Mouse (Mus musculus) neural tube, embryonic 12.5 days (tissue): ENCODE results near the gene Grb7. TPM values are rescaled to one million over a fixed set of nuclear protein-coding genes. Genes with fewer than 3 reads are reported as not detected.

ENCODE experiments used
- ATAC-seq: fragments of 200-750 bp; cut with Nextera tagmentation; 2 replicates; pipeline ENCODE4 v1.8.0; 2017; ENCODE audit warnings: low read depth, mild to moderate bottlenecking, moderate TSS enrichment, moderate library complexity; ENCODE audit not compliant: low FRiP score
- H3K27ac ChIP-seq: fragments of 300-500 bp; sonication (generic); 2 replicates; pipeline ENCODE4 v1.5.1; 2016
- H3K27me3 ChIP-seq: fragments of 300-500 bp; sonication (generic); replicated peaks from 2 replicates; pipeline ENCODE4 v1.6.1; 2016; ENCODE audit warnings: mild to moderate bottlenecking
- H3K36me3 ChIP-seq: fragments of 300-500 bp; sonication (generic); 2 replicates; pipeline ENCODE4 v1.6.1; 2016; ENCODE audit warnings: mild to moderate bottlenecking
- H3K4me1 ChIP-seq: fragments of 300-500 bp; sonication (generic); 2 replicates; pipeline ENCODE4 v1.6.1; 2016
- H3K4me2 ChIP-seq: fragments of 300-500 bp; sonication (generic); replicated peaks from 2 replicates; pipeline ENCODE4 v1.6.1; 2016; ENCODE audit warnings: mild to moderate bottlenecking
- H3K4me3 ChIP-seq: fragments of 300-500 bp; sonication (generic); 2 replicates; pipeline ENCODE4 v1.5.1; 2016
- H3K9ac ChIP-seq: fragments of 300-500 bp; sonication (generic); 2 replicates; pipeline ENCODE4 v1.6.1; 2016; ENCODE audit warnings: mild to moderate bottlenecking
- H3K9me3 ChIP-seq: fragments of 300-500 bp; sonication (generic); 2 replicates; pipeline ENCODE4 v1.6.1; 2016; ENCODE audit warnings: mild to moderate bottlenecking
- WGBS: fragments of 180-500 bp; shearing (Covaris S2); methylation state at CpG from one replicate; pipeline ENCODE4 v1.1.7; 2016; 5-methylcytosine and 5-hydroxymethylcytosine counted together
- polyA plus RNA-seq: library from polyadenylated mRNA; unstranded; fragments of >200 nt; fragmentation: Nextera tagmentation; extraction: Ambion mirVana; gene quantifications from 2 replicates; pipeline ENCODE4 v1.2.1, GENCODE M21; 2016

The Grb7 gene
- polyA plus RNA-seq, 1 experiment from 2014 or later = 0.99 TPM

DNA sequence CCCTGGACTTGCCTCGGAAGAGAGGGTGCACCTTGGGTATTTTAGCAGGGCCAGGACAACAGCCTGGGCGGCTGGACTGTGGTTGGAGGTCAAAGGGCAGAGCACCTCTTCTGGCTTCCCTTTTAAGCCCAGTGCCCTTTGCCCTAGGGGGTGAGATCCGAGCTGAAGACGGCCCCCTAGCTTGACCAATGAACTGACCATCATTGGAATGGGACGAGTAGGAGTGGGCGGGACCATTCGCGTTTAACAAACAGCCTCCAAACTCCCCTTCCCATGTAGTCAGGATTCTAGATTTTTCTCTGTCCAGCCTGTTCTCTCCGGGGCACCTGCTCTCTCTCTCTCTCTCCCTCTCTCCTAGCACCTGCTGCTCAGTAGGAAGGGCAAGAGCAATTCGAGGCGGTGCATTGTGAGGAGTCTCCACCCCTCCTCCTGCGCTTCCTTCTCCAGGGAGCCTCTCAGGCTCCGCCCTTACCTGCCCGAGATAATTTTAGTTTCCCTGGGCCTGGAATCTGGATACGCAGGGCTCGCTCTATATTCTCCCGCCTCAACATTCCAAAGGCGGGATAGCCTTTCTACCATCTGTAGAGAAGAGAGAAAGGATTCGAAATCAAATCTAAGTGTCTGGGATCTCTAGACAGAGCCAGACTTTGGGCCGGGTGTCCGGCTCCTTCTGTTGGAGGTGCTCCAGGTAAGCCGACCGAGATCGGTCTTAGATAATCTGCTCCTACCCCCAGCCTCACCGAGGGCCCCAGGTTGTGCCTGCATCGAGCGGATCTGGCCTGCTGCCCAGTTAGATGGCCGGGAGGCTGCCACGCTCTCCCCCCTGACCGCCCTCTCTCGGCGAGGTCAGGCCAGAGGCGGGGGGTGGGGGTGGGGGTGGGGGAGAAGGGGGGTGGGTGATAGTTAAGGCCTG lies 624 bp downstream of the Grb7 start:
- Histone ChIP-seq H3K4me3 (no peak overlapping the region), H3K27me3 (peaks cover 35% of the 10 kb centered on the region)

DNA sequence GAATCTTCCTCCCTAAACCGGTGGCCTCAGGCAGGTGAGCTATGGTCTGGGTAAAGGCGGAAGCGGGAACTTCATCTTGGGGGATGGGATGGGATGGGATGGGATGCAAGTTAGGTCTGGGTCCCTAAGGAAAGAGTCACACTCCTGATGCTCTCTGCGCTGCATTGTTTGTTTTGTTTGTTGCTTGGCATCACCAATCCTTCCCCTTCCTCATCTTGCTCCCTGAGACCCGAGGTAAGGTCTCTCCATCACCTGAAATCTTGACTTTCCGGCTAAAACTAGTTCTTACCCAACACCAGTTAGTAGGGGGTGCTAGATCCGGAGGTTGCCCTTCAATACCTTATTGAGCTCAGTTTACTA lies 1.3 kb downstream of the Grb7 start:
- H3K27ac ChIP-seq = no peak overlapping the region
- H3K4me3 ChIP-seq = no peak overlapping the region
- peak overlapping the region; percentile 19; the same call in 1 of the 2 replicates for H3K4me2 ChIP-seq
- H3K4me1 ChIP-seq = peaks cover 3% of the 10 kb centered on the region; the same call in 1 of the 2 replicates
- peaks cover 35% of the 10 kb centered on the region for H3K27me3 ChIP-seq
- H3K9me3 ChIP-seq = peaks cover 3% of the 10 kb centered on the region; the same call in 1 of the 2 replicates
- ATAC-seq = no peak
- H3K36me3 ChIP-seq = no peaks in the 10 kb centered on the region
- WGBS = 16% methylated on average over 7 of the region's 7 CpGs
- H3K9ac ChIP-seq = no peak overlapping the region

More for the DNA sequence above, 624 bp downstream of the Grb7 start:
- Histone ChIP-seq H3K9me3 (peaks cover 3% of the 10 kb centered on the region; the same call in 1 of the 2 replicates), H3K36me3 (no peaks in the 10 kb centered on the region), H3K4me1 (peaks cover 3% of the 10 kb centered on the region; the same call in 1 of the 2 replicates), H3K9ac (no peak overlapping the region), H3K4me2 (peak overlapping the region; percentile 19; the same call in 1 of the 2 replicates), H3K27ac (no peak overlapping the region)
- ATAC-seq = no peak
- 4% methylated on average over 33 of the region's 33 CpGs for WGBS

DNA sequence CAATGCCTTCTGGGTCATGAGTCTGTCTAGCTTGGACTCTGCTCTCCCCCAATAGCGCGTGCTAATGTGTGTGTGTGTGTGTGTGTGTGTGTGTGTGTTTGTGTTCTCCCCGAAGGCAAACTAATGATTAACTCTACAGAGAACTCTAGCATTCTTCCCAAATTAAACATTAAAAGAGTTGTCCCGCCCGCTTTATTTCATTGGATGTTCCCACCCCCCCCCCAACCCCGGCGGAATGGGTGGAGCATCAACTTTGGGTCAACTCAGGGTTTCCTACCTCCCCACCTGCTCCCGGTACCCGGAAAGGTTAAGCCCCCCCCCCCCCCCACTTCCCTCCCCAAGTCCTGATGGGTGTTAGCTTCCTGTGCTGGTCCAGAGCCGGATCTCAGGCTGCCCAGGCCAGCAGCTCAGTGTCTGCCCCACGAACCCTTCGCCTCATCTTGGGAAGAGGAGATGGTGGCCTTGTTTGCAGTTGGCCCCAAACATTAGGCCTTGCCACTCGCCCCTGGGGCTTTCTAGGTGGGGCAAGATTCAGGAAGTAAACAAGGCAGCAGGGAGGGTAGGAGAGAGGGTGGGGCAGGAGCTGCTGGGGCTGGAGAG lies 2.1 kb downstream of the Grb7 start:
- no peak overlapping the region for H3K4me3 ChIP-seq
- H3K4me2 ChIP-seq = no peak overlapping the region
- peaks cover 3% of the 10 kb centered on the region; the same call in 1 of the 2 replicates for H3K9me3 ChIP-seq
- no peaks in the 10 kb centered on the region for H3K36me3 ChIP-seq
- peaks cover 35% of the 10 kb centered on the region for H3K27me3 ChIP-seq
- no peak overlapping the region for H3K9ac ChIP-seq
- 27% methylated on average over 13 of the region's 13 CpGs for WGBS
- no peak for ATAC-seq
- H3K4me1 ChIP-seq = peaks cover 3% of the 10 kb centered on the region; the same call in 1 of the 2 replicates
- no peak overlapping the region for H3K27ac ChIP-seq

DNA sequence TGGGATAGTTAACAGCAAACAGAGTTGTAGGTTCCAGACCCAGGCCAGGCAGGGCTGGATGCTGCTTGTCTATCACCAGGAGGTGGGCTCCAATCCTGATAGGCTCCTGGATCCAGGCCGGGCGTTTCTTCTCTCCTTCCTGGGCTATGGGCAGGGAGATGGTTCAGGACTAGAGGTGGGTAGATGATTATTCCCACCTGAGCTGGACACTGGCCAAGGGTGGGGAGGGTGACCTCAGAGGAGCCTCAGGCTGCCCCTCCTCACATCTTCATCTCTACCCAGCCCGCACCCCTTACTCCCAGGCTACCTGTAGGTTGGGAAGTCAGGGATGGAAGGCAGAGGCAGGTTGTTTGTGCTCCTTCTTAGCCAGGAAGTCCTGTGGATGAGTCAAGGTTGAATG lies 3.2 kb downstream of the Grb7 start:
- H3K4me2 ChIP-seq = no peak overlapping the region
- 86% methylated on average over 3 of the region's 3 CpGs for WGBS

DNA sequence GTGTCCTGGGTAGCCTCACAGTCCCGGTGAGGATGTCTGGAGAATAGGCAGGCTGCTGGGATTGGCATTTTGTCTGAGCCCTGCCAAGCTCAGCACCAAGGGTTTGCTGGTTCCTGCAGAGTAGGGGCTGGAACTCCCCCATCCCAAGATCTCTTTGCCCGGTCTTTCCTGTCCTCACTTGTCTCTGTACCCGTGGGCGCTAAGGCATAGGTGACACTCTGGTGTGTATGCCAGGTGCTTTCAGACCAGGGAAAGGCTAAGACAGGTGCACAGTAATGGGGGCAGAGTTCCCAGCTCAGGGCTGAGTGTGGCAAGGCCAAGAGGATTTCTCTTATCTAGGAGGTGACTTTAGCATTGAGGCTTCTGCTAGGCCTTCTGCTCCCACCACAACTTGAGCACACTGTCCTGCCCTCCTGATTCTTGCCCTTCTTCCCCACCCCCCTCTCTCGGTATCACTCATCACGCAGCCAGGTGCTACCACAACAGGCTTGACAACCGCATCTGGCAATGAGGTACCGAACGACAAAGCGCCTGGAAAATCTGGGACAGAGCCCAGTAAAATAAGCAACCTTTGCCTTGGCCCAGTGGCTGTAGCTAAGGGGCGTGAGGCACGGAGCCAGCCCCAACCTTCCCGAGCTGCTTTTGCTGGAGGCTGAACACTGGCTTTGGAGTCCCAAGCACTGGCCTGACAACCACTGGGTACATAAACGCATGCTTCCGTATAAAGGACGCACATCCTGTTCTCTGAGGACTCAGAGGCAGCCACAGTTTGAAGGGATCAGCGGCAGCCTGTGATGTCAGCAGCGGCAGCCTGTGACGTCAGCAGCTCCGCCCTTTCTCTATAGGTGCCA lies 4.0 kb downstream of the Grb7 start:
- no peaks in the 10 kb centered on the region for H3K9me3 ChIP-seq
- no peak overlapping the region for H3K4me2 ChIP-seq
- peaks cover 35% of the 10 kb centered on the region for H3K27me3 ChIP-seq
- no peak overlapping the region for H3K27ac ChIP-seq
- WGBS = 90% methylated on average over 20 of the region's 20 CpGs
- H3K36me3 ChIP-seq = no peaks in the 10 kb centered on the region
- H3K9ac ChIP-seq = no peak overlapping the region
- H3K4me3 ChIP-seq = no peak overlapping the region
- H3K4me1 ChIP-seq = peaks cover 3% of the 10 kb centered on the region; the same call in 1 of the 2 replicates
- ATAC-seq = no peak

More for the DNA sequence above, 3.2 kb downstream of the Grb7 start:
- no peak for ATAC-seq
- Histone ChIP-seq H3K36me3 (no peaks in the 10 kb centered on the region), H3K9ac (no peak overlapping the region), H3K27ac (no peak overlapping the region), H3K4me3 (no peak overlapping the region), H3K9me3 (no peaks in the 10 kb centered on the region), H3K27me3 (peaks cover 35% of the 10 kb centered on the region), H3K4me1 (peaks cover 3% of the 10 kb centered on the region; the same call in 1 of the 2 replicates)

DNA sequence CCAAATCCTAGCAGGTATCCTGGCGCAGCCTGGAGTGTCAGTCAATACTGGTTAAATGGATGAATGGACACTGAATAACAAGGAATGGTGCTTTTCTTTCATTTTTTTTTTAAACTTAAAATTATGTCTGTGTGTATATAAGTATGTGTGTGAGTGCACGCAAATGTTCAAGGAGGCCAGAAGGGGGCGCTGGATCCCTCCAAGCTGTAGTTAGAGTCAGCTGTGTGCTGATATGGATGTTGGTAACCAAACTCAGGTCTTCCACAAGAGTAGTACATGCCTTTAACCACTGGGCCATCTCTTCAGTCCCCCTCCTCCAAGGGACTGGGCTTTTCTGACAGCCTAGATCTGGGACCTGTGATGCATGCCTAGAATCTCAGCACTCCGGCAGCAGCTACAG lies 9.3 kb downstream of the Grb7 start:
- peaks cover 7% of the 10 kb centered on the region for H3K4me1 ChIP-seq
- no peak overlapping the region for H3K4me3 ChIP-seq
- no peak for ATAC-seq
- no peak overlapping the region for H3K27ac ChIP-seq
- no peaks in the 10 kb centered on the region for H3K36me3 ChIP-seq
- peaks cover 28% of the 10 kb centered on the region for H3K27me3 ChIP-seq
- no peak overlapping the region for H3K4me2 ChIP-seq
- no peak overlapping the region for H3K9ac ChIP-seq
- 87% methylated on average over 4 of the region's 4 CpGs for WGBS
- H3K9me3 ChIP-seq = no peaks in the 10 kb centered on the region

DNA sequence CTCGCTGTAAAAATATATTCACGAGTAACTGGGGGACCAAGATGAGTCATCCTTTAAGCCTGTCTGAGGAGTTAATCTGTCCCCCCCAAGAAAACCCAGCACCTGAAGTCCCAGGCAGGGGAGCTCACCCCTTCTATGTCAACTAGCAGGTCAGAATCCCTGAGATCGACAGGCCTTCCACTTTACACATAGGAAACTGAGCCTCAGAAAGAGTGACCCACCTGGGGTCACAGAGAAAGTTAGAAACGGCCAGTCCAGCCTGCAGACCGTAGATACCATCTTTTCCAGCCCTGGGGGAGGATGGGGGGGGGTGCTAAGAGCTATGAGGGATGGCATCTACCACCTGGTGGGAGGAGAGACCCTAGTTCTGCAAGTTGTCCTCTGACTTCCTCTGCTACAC lies 10.4 kb downstream of the Grb7 start:
- no peaks in the 10 kb centered on the region for H3K36me3 ChIP-seq
- no peak for ATAC-seq
- no peak overlapping the region for H3K4me2 ChIP-seq
- WGBS = 73% methylated on average over 5 of the region's 5 CpGs
- H3K27ac ChIP-seq = no peak overlapping the region
- peaks cover 7% of the 10 kb centered on the region for H3K4me1 ChIP-seq
- peaks cover 37% of the 10 kb centered on the region for H3K27me3 ChIP-seq
- no peak overlapping the region for H3K4me3 ChIP-seq
- no peaks in the 10 kb centered on the region for H3K9me3 ChIP-seq
- H3K9ac ChIP-seq = no peak overlapping the region

DNA sequence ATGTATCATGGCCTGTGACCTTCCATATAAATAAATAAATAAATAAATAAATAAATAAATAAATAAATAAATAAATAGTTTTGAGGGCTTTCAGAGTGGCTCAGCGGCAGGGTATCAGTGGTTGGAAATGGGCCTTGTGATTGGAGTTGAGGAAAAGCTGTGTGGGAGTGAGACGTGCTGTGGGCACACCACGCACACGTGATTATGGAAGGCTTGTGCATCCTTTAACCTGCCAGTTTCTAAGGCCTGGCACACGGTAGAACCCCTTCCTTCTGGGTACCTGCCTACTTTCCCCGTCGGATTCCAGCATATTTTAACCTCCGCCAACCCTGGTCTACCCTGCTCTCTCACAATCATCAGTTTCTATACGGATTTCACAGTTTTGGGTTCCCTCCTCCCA lies 10.8 kb downstream of the Grb7 start:
- Histone ChIP-seq H3K9me3 (no peaks in the 10 kb centered on the region), H3K9ac (peak overlapping the region; percentile 54; the same call in 1 of the 2 replicates), H3K4me3 (peak overlapping the region; percentile 50), H3K36me3 (no peaks in the 10 kb centered on the region), H3K27ac (no peak overlapping the region), H3K27me3 (peaks cover 39% of the 10 kb centered on the region), H3K4me2 (peak overlapping the region; percentile 81), H3K4me1 (peaks cover 7% of the 10 kb centered on the region)
- ATAC-seq = peak; percentile 25; the same call in 1 of the 2 replicates
- 30% methylated on average over 9 of the region's 9 CpGs for WGBS

DNA sequence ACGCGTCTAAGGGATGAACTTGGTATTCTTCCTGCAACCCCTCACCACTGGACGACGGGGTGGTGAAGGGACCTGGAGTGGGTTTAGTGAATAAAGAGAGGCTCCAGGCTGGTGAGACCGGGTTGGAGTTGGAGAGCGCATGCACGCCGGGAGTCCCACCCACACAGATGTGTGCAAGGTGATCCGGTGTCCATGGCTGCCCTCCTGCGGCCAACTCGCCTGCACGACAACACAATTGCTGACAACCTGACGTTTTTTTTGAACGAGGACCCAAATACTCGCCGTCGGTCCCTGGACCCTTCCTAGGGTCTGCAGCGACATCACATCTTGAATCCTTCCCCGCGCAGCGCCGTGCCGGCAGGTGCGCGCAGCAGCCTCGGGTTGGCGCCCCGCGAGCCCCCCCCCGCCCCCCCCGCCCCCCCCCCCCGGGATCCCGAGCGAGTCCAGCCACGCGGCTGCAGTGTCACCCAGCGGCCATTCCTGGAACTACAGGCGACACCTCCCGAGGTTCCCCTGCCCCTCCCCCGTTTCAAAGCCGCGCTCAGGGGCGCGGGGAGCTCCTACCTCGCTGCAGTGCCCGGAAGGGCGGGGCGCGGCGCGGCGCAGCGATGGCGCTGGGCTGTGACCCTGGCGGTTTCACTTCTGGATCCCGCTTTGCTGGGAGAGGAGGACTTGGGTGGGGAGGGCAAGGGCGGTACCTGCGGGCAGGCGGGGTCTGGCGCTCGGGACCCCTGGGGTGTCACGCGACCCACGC lies 11.3 kb downstream of the Grb7 start:
- ATAC-seq = peak; percentile 83
- peak overlapping the region; percentile 81 for H3K4me2 ChIP-seq
- H3K4me1 ChIP-seq = peaks cover 7% of the 10 kb centered on the region
- peak overlapping the region; percentile 50 for H3K4me3 ChIP-seq
- H3K27me3 ChIP-seq = peaks cover 39% of the 10 kb centered on the region
- no peaks in the 10 kb centered on the region for H3K36me3 ChIP-seq
- under 1% methylated on average over 50 of the region's 64 CpGs for WGBS
- H3K27ac ChIP-seq = no peak overlapping the region
- H3K9ac ChIP-seq = peak overlapping the region; percentile 54
- no peaks in the 10 kb centered on the region for H3K9me3 ChIP-seq

DNA sequence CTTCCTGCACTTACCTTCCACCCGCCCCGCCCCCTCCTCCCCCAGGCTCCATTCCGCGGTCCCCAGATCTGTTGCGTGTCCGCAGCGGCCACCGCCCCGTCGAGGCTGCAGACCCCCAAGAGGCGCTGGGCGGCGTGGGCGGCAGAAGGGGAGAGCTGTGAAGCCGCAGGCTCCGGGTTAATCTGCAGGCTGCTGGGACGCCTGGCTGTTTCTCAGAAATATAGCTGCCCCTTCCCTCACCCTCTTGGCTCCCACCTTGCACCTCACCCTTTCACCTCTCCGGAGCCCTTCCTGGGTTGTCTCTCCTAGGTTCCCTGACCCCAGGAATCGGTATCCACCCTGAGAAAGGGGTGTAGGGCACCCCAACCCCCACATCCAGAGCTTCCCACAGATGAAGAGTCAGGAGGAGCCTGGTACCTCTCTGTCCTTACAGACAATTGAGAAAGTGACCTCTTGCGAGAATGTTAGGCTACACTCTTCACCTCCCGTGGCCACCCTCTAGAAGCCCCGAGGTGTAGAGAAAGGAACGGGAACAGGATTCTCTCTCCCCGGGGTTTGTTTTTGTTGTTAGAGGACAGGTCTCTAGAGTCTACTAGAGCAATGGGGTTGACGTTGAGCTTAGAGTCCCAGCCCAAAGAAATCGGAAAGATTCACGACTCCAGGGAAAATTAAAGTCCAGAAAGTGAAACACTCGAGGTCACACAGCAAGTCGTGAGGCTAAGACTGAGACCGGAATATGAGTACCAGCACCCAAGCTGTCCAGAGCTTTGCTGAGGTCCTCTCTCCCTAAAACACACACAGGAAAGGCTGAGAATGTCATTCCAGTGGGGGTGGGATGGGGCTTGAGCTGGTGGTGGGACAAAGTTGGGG lies 12.2 kb downstream of the Grb7 start:
- Histone ChIP-seq H3K27ac (no peak overlapping the region), H3K9ac (peak overlapping the region; percentile 54), H3K4me1 (peaks cover 7% of the 10 kb centered on the region), H3K4me2 (peak overlapping the region; percentile 81), H3K9me3 (no peaks in the 10 kb centered on the region), H3K36me3 (no peaks in the 10 kb centered on the region), H3K27me3 (peaks cover 39% of the 10 kb centered on the region), H3K4me3 (peak overlapping the region; percentile 50)
- ATAC-seq = peak; percentile 42; the same call in 1 of the 2 replicates
- WGBS = 4% methylated on average over 29 of the region's 30 CpGs
